Mouse (Mus musculus) c-Kit-positive CD71-negative TER-119-negative erythroid progenitor cells, embryonic 14.5 days (primary cell): ENCODE data around the gene Mrvi1.
"Not testable (repeated sequence)": the region's sequence is repeated elsewhere in the genome, so short reads cannot be mapped to it uniquely, and the experiment has no call there.

Source experiments
- DNase-seq: peaks from one replicate; pipeline ENCODE4 v3.0.0-alpha.2; 2013; ENCODE audit warnings: low read depth

Gene Mrvi1

GRCm38 (mm10) chr7:110935815-110936762 lies 46.2 kb downstream of the Mrvi1 start:
- DNase-seq: no peak

DNA sequence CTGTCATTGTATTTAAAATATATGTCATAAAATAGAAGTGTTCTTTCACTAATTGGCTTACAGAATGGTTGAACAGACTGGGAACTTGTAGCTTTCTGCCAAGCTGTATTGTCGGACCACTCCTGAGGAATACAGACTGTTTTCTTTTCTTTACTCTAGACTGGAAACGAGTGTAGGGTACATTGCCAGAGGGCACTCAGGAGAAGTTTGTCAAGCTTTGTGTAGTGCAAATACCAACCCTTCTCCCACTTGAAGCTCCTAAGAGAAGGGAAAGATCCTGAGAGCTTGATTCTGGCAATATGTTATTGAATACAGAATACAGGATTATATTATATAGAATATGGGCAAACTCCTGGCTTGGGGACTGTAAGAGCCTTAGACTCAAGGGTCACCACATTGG lies 48.3 kb downstream of the Mrvi1 start:
- DNase-seq: no peak

GRCm38 (mm10) chr7:110933329-110933728 lies 48.9 kb downstream of the Mrvi1 start:
- no peak for DNase-seq

GRCm38 (mm10) chr7:110930118-110930854 lies 52.0 kb downstream of the Mrvi1 start:
- no peak for DNase-seq

DNA sequence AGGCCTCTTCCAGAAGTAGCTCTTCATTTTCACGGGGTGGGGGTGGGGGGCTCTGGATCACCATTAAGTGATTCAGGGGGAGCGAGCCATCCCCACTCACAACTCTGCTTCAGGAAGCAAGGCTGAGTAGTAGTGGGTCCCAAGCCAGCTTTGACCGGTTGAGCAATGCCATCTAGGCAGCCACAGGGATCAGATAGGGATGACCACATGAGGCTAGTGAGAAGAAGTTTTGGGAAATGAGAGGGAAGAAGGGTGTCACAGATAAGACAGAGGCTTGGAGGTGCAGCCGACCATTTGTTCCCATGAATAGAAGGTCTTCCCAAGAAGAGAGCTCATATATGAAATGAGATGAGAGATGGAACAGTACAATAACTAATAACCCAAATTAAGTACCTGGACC lies 55.7 kb downstream of the Mrvi1 start:
- no peak for DNase-seq

- no peak for DNase-seq
Measured at GRCm38 (mm10) chr7:110920331-110921261, 61.7 kb downstream of the Mrvi1 start.

- no peak for DNase-seq
Measured at GRCm38 (mm10) chr7:110919721-110920120, 62.5 kb downstream of the Mrvi1 start.

DNA sequence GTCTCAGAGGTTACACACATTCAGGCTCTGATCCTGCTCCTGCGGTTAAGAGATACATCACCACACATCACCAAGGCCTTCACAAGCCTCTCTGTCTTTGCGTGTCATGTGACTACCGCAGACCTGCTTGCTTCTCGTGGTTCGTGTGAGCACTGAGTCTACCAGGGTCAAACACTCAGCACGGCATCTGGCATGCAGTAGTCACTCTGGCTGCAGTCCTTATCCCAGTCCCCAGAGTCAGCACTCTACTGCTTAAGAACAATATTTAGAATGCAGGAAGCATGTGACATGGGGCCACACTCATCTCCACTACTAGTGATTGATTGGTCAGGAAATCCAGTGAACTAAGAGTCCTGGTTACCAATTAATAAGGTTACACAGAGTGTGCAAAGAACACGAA lies 66.3 kb downstream of the Mrvi1 start:
- DNase-seq: no peak

DNA sequence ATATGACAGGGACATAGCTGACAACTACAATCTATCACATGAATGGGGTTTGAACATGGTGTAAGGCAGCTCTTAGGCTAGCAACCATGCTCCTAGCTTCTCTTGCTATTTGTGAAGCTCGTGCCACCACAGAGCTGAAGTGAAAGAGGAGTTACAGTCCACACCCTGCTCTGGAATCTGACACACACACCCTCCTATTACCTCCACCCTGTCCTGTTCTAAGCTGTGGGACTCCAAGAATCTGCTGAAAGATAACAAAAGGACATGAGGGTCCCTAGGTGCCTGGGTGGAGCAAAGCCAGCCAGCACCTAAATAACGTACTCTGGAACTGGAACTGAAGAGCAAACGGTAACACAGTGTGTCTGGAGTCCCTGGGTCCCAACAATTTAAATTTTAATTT lies 67.7 kb downstream of the Mrvi1 start:
- DNase-seq: no peak

GRCm38 (mm10) chr7:110913754-110914153 lies 68.5 kb downstream of the Mrvi1 start:
- no peak for DNase-seq

DNA sequence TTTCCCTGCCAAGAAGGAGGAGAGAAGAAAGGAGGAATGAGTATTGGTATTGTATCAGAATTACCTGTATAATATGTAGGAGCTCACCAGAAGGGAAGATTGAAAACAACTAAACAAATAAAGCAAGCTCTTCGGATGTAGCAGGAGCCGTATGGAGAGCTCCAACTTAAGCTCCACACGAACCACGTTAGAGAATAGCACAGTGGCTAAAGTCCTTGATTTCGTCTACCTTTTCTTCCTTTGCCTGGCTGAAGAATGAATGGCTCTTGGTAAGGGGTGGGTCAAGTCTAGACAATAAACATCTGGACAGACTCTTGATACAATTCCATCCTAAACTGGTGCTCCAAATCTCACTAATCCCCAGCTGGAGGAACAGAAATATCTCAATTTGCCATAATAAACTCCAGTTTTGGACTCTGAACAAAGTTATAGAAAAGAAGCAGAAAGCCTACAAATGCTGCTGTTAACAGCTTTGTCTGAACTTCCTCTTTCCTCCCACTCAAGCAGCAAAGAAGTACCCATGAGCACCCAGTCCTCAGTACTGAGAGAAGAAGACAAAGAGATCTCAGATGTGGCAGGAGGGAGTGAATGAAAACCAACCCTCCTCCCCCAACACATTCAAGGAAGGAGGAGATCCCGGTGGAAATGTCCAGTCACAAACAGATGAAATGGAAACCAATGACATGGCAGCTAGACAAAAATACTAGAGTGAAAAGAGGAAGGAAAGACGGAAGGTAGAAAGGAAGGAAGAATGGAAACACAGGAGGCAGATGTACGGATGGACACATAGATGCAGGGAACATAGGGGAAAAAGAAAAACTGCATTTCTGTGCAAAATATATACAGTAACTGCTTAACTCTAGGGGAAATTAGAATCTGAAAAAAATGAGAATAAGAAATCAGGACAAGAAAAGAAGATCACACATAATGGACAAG lies 73.8 kb downstream of the Mrvi1 start:
- no peak for DNase-seq

DNA sequence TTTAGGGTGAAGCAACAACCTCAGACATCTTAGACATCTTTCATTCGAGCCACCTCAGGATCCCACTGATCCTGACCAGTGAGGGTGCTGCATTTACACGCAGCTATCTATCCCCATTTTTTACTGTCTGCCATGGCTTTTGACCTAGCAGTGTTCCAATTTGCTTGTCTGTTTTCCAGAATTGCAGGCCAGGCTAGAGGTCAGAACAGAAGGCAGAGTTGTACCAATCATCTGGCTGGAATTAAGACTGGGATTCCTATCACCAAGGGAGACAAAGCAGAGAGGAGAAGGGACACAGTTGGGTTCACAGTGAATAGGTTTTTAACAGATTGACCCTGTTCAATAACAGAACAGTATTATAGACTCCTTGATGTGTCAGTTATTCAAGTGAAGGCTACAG lies 75.7 kb downstream of the Mrvi1 start:
- DNase-seq: no peak

GRCm38 (mm10) chr7:110903226-110903625 lies 79.0 kb downstream of the Mrvi1 start:
- DNase-seq: no peak

GRCm38 (mm10) chr7:110897202-110897601 lies 85.1 kb downstream of the Mrvi1 start:
- DNase-seq: no peak

DNA sequence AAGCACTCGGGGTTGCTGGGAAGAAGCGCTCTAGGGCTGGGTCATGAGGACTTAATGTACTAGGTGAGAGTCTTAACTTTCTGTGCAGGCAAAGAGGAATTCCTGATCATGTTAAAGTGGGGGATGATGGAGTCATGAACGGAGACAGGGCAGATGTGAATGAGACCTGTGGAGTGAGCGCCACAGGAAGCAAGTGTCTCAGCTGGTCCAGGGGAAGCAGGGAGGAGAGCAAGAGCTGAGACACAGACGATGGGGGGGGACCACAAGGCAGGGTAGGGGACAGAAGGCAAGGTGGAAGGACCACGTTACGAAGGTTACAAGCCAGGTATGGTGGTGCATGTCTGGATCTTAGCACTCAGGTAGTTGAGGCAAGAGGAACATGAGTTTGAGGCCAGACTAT lies 85.8 kb downstream of the Mrvi1 start:
- no peak for DNase-seq

DNA sequence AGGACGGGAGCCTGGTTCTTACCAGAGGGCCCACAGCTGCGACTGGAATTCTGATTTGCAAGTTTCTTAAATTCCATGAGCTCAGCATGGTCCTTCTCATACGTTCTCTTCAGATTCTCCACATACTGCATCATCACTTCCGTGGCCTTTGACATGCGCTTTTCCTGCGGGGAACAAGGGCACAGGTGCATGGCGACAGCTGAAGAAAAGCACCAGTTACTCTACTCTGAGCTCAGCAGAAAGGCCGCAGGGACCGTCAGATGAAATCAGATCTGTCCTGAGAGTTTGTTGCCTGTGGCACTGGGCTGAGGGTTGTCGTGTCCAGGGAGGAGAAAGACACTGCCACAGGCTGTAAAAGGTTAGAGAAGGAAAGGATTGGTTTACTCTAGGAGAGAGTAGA lies 86.5 kb downstream of the Mrvi1 start:
- DNase-seq: not testable (repeated sequence)

- DNase-seq: no peak
Measured at GRCm38 (mm10) chr7:110894673-110895072, 87.6 kb downstream of the Mrvi1 start.

GRCm38 (mm10) chr7:110893943-110894610 lies 88.2 kb downstream of the Mrvi1 start:
- no peak for DNase-seq

- no peak for DNase-seq
Measured at GRCm38 (mm10) chr7:110891501-110891986, 90.7 kb downstream of the Mrvi1 start.

- no peak for DNase-seq
Measured at GRCm38 (mm10) chr7:110881746-110882333, 100.4 kb downstream of the Mrvi1 start.
